20 mouse cellular contexts compared by ENCODE assay signal in the genomic region with DNA sequence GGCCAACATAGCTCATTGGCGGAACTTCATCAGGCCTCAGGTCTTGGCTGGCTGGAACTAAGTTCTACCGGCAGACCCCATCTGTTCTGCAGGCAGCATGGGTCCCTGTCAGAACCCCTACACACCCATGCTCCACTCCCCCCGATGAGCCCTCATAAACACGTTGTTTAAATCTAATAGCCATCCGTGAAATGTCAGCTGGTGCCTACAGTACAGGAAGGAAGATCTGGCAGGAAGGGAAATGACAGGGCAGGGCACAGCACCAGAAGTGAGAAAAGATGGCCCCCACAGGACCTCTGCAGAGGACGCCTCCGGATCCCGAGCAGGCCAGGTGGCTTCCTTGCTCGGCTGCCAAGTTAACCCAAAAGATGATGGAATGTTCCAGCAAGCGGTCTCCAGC. TPM values are rescaled to one million over a fixed set of nuclear protein-coding genes. Genes with fewer than 3 reads are reported as not detected.
DNase-seq lines count a peak whose midpoint lies in the region; ATAC-seq lines count a peak whose summit lies in the region.
"Had no signal": no experiment of that assay in that cellular context is flagged by ENCODE, and none has a peak within 500 bp of the region (broad histone marks: within the 10 kb centered on the region; RNA-seq: fewer than 3 reads in every experiment).

No protein-coding gene starts in this region.

- no peaks in the 10 kb centered on the region for H3K36me3 ChIP-seq in heart, embryonic 10.5 days
- no peaks in the 10 kb centered on the region for H3K36me3 ChIP-seq in lung, embryonic 15.5 days
- H3K36me3 ChIP-seq: embryonic facial prominence, embryonic 12.5 days had no signal

- no peak overlapping the region for H3K4me2 ChIP-seq in lung, embryonic 15.5 days
- H3K4me2 ChIP-seq: embryonic facial prominence, embryonic 12.5 days; forebrain, embryonic 13.5 days; heart, embryonic 11.5 days had no signal

- WGBS in heart, embryonic 10.5 days = 63% methylated on average over 10 of the region's 10 CpGs
- 36% methylated on average over 10 of the region's 10 CpGs for whole genome bisulfite sequencing in lung, embryonic 15.5 days

- H3K9ac ChIP-seq in lung, embryonic 15.5 days = no peak overlapping the region
- H3K9ac ChIP-seq: embryonic facial prominence, embryonic 12.5 days; forebrain, embryonic 13.5 days had no signal

- peak; percentile 87 for DNase-seq in heart, adult 11 months
- DNase-seq in heart, embryonic 10.5 days (ENCODE audit: low spot score) = no peak
- no peak for DNase-seq in lung, postnatal 25 days (ENCODE audit: low spot score)
- no peak for DNase-seq in right cerebral cortex, postnatal 36 days (ENCODE audit: low spot score in 2 of 2)
- DNase-seq: cerebellum, adult 8-10 months; gastrocnemius, adult 2 months; heart, postnatal 4 days; thymus, postnatal 14 days had no signal

- H3K4me1 ChIP-seq in heart, embryonic 10.5 days = peaks cover 51% of the 10 kb centered on the region
- peaks cover 33% of the 10 kb centered on the region for H3K4me1 ChIP-seq in lung, embryonic 15.5 days

- H3K27me3 ChIP-seq in heart, embryonic 10.5 days (ENCODE audit: insufficient read depth, poor library complexity, severe bottlenecking) = no peaks in the 10 kb centered on the region
- no peaks in the 10 kb centered on the region for H3K27me3 ChIP-seq in lung, embryonic 15.5 days
- H3K27me3 ChIP-seq: embryonic facial prominence, embryonic 12.5 days had no signal

- no peak overlapping the region for H3K4me3 ChIP-seq in heart, embryonic 10.5 days
- H3K4me3 ChIP-seq in lung, embryonic 15.5 days = no peak overlapping the region
- H3K4me3 ChIP-seq: embryonic facial prominence, embryonic 12.5 days; forebrain, embryonic 13.5 days; gastrocnemius, adult 2 months; layer of hippocampus, adult 2 months had no signal

- ATAC-seq in lung, embryonic 15.5 days (ENCODE audit: borderline replicate concordance, extremely low read depth, low FRiP score, low TSS enrichment) = peak; percentile 30
- ATAC-seq in granulocyte monocyte progenitor cell, adult 5-6 weeks (replicated peaks; ENCODE audit: poor library complexity, severe bottlenecking) = peak; percentile 43; the same call in 1 of the 2 replicates
- peak; percentile 45 for ATAC-seq in megakaryocyte progenitor cell, adult 5-6 weeks (replicated peaks; ENCODE audit: poor library complexity)
- ATAC-seq: forebrain, embryonic 13.5 days had no signal

- no peaks in the 10 kb centered on the region for H3K9me3 ChIP-seq in heart, embryonic 10.5 days
- H3K9me3 ChIP-seq in lung, embryonic 15.5 days = no peaks in the 10 kb centered on the region
- H3K9me3 ChIP-seq: embryonic facial prominence, embryonic 12.5 days; forebrain, embryonic 13.5 days had no signal

- no peak overlapping the region for H3K27ac ChIP-seq in heart, embryonic 10.5 days
- no peak overlapping the region for H3K27ac ChIP-seq in lung, embryonic 15.5 days
- H3K27ac ChIP-seq: embryonic facial prominence, embryonic 12.5 days; forebrain, embryonic 13.5 days; gastrocnemius, adult 2 months; layer of hippocampus, adult 2 months had no signal

RNA-seq across cellular contexts. Expression of gene Lrrk1, which starts 16.0 kb away (rescaled TPM):
- 9.9 and 12.3 TPM in 2 replicates for polyA plus RNA-seq in heart, embryonic 10.5 days (2016; fragmentation: Nextera tagmentation; extraction: Ambion mirVana)
- 23.2 and 26.0 TPM in 2 replicates for polyA plus RNA-seq in lung, embryonic 15.5 days (2015; fragmentation: Nextera tagmentation; extraction: Ambion mirVana)
- 24.7 and 37.1 TPM in 2 replicates for total RNA-seq in granulocyte monocyte progenitor cell, adult 5-6 weeks (2014; fragmentation: Nextera tagmentation)
- 17.1 and 22.6 TPM in 2 replicates for total RNA-seq in granulocyte monocyte progenitor cell, adult 5-6 weeks (2017)
- 18.4 and 23.7 TPM in 2 replicates for total RNA-seq in megakaryocyte progenitor cell, adult 5-6 weeks (2015)
- total RNA-seq in megakaryocyte progenitor cell, adult 5-6 weeks (2017) = 13.4 and 20.3 TPM in 2 replicates

RNA-seq across cellular contexts. Expression of gene Aldh1a3, which starts 23.2 kb away (rescaled TPM):
- polyA plus RNA-seq in heart, embryonic 10.5 days (2016; fragmentation: Nextera tagmentation; extraction: Ambion mirVana) = 0.95 and 1.6 TPM in 2 replicates
- polyA plus RNA-seq in lung, embryonic 15.5 days (2015; fragmentation: Nextera tagmentation; extraction: Ambion mirVana) = 1.3 TPM in 2 replicates
- 0.15 and 0.86 TPM in 2 replicates for total RNA-seq in granulocyte monocyte progenitor cell, adult 5-6 weeks (2014; fragmentation: Nextera tagmentation)
- total RNA-seq in granulocyte monocyte progenitor cell, adult 5-6 weeks (2017) = not detected in 2 replicates
- not detected in 2 replicates for total RNA-seq in megakaryocyte progenitor cell, adult 5-6 weeks (2015)
- total RNA-seq in megakaryocyte progenitor cell, adult 5-6 weeks (2017) = 0.04 TPM in 1 of 2 replicates, not detected in the other

RNA-seq across cellular contexts. Expression of gene Gm10974, which starts 38.4 kb away (rescaled TPM):
- not detected in 2 replicates for polyA plus RNA-seq in heart, embryonic 10.5 days (2016; fragmentation: Nextera tagmentation; extraction: Ambion mirVana)
- polyA plus RNA-seq in lung, embryonic 15.5 days (2015; fragmentation: Nextera tagmentation; extraction: Ambion mirVana) = not detected in 2 replicates
- not detected in 2 replicates for total RNA-seq in granulocyte monocyte progenitor cell, adult 5-6 weeks (2014; fragmentation: Nextera tagmentation)
- not detected in 2 replicates for total RNA-seq in granulocyte monocyte progenitor cell, adult 5-6 weeks (2017)
- total RNA-seq in megakaryocyte progenitor cell, adult 5-6 weeks (2015) = not detected in 2 replicates
- total RNA-seq in megakaryocyte progenitor cell, adult 5-6 weeks (2017) = not detected in 2 replicates
- total RNA-seq: gastrocnemius, adult 2 months; heart, postnatal 4 days; layer of hippocampus, adult 2 months; left cerebral cortex, postnatal 25 days; MEL; midbrain, postnatal 0 days had no signal
- polyA plus RNA-seq: brain, embryonic 14.5 days; embryonic facial prominence, embryonic 12.5 days; forebrain, embryonic 13.5 days; heart, embryonic 11.5 days; liver, embryonic 16.5 days; midbrain, postnatal 0 days had no signal
